Mouse (Mus musculus) hindbrain, embryonic 12.5 days (tissue): ENCODE measurements around the gene Med24. TPM values are rescaled to one million over a fixed set of nuclear protein-coding genes. Genes with fewer than 3 reads are reported as not detected.

Experiments
- ATAC-seq: fragments of 200-750 bp; cut with Nextera tagmentation; 2 replicates; pipeline ENCODE4 v1.8.0; 2017; ENCODE audit warnings: moderate TSS enrichment; ENCODE audit not compliant: low FRiP score
- H3K27ac ChIP-seq: fragments of 300-500 bp; sonication (generic); 2 replicates; pipeline ENCODE4 v1.5.1; 2016; ENCODE audit warnings: mild to moderate bottlenecking
- H3K27me3 ChIP-seq: fragments of 300-500 bp; sonication (generic); 2 replicates; pipeline ENCODE4 v1.6.1; 2016; ENCODE audit warnings: mild to moderate bottlenecking
- H3K36me3 ChIP-seq: fragments of 300-500 bp; sonication (generic); 2 replicates; pipeline ENCODE4 v1.6.1; 2016; ENCODE audit warnings: mild to moderate bottlenecking
- H3K4me1 ChIP-seq: fragments of 300-500 bp; sonication (generic); 2 replicates; pipeline ENCODE4 v1.6.1; 2016
- H3K4me2 ChIP-seq: fragments of 300-500 bp; sonication (generic); replicated peaks from 2 replicates; pipeline ENCODE4 v1.6.1; 2016; ENCODE audit warnings: mild to moderate bottlenecking
- H3K4me3 ChIP-seq: fragments of 300-500 bp; sonication (generic); 2 replicates; pipeline ENCODE4 v1.5.1; 2016; ENCODE audit warnings: mild to moderate bottlenecking
- H3K9ac ChIP-seq: fragments of 300-500 bp; sonication (generic); 2 replicates; pipeline ENCODE4 v1.6.1; 2016; ENCODE audit warnings: mild to moderate bottlenecking, moderate library complexity
- H3K9me3 ChIP-seq: fragments of 300-500 bp; sonication (generic); replicated peaks from 2 replicates; pipeline ENCODE4 v1.6.1; 2016; ENCODE audit warnings: mild to moderate bottlenecking
- WGBS: fragments of 180-500 bp; shearing (Covaris S2); methylation state at CpG from one replicate; pipeline ENCODE4 v1.1.7; 2016; 5-methylcytosine and 5-hydroxymethylcytosine counted together
- polyA plus RNA-seq: library from polyadenylated mRNA; unstranded; fragments of >200 nt; fragmentation: Nextera tagmentation; extraction: Ambion mirVana; gene quantifications from 2 replicates; pipeline ENCODE4 v1.2.1, GENCODE M21; 2016

Gene Med24
- polyA plus RNA-seq, 1 experiment from 2014 or later: 85.0 TPM

DNA sequence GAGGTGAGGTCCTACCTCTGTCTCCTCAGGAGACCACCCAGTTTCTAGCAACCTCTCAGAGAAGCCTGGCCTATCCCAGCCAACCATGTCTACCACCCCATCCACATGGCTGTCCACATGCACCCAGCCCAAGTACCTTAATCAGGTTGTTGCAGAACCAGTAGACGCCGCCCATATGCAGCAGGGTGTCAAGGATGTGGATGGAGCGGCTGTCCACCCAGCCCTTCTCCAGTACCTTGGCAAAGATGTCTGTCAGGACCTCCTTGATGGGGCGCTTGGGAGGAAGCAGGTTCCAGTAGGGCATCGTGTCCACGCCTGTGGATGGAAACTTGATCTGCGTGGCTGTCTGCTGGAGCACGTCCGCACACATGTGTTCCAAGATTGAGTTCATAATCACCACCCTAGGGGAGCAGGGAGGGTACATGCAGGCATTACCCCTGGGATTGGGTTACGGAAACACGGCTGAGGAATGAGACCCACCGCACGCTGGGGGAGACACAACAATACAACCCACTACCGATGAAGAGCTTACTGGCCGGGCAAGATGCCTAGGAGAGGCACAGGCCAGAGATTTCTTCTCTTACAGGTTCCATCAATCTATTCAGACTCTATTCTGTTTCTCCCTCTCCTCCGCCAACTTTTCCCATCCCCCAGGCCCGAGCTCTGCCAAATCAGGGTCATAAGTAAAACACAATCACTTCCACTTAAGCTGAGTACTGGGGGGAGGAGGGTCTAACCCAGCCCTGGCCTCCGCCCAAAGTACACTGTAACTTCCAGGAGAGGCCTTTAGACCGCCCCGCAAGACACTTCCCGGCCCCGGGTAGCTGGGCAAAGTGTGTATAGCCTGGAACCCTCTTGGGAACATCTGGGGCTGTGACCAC lies 21.6 kb downstream of the Med24 start:
- Histone ChIP-seq H3K36me3 (peaks cover 81% of the 10 kb centered on the region), H3K4me2 (no peak overlapping the region), H3K9ac (no peak overlapping the region), H3K27me3 (no peaks in the 10 kb centered on the region), H3K27ac (no peak overlapping the region), H3K4me3 (no peak overlapping the region), H3K9me3 (no peaks in the 10 kb centered on the region), H3K4me1 (peaks cover 6% of the 10 kb centered on the region)
- 88% methylated on average over 22 of the region's 22 CpGs for WGBS
- no peak for ATAC-seq

DNA sequence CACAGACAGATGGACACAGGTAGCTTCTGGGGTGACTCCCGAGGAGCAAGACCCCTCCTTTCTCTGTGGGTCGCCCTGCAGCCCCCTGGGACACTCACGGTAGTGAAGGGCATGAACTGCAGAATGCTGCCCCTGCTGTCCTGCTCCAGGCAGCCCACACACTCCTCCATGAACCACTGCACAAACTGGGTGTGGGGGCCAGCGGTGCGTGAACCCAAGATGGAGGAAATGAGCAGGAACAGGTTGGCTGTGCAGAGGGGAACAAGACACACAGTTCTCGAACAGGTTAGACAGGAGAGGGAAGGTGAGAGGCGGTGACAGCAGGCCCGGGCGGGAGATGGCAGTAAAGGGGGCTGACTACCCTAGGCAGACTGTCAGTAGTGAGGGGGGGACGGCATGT lies 24.2 kb downstream of the Med24 start:
- no peak overlapping the region for H3K27ac ChIP-seq
- peaks cover 6% of the 10 kb centered on the region for H3K4me1 ChIP-seq
- no peak for ATAC-seq
- 92% methylated on average over 10 of the region's 10 CpGs for WGBS
- H3K4me2 ChIP-seq: no peak overlapping the region
- H3K4me3 ChIP-seq: no peak overlapping the region
- no peaks in the 10 kb centered on the region for H3K9me3 ChIP-seq
- no peak overlapping the region for H3K9ac ChIP-seq
- no peaks in the 10 kb centered on the region for H3K27me3 ChIP-seq
- peaks cover 63% of the 10 kb centered on the region for H3K36me3 ChIP-seq

DNA sequence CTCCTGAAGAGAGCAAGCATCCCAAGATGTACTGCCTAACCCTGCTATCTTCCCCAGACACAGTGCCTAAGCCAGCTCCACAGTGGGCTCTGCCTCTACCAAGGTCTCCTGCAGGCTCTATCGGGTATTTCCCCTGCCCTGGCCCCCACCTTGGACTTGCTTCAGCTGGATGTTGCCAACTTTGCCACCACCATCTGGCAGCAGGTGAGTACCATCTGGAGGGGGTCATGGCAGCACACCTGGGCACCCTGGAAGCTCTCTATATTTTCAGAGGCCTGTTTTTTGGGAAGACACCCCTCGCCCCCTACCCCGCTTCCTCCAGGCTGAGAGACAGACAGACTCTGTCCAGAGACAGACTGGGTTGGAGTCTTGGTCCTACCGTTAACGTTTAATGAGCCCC lies 26.9 kb downstream of the Med24 start:
- H3K9me3 ChIP-seq: no peaks in the 10 kb centered on the region
- H3K4me3 ChIP-seq: no peak overlapping the region
- H3K27me3 ChIP-seq: no peaks in the 10 kb centered on the region
- ATAC-seq: no peak
- no peak overlapping the region for H3K4me2 ChIP-seq
- WGBS: 83% methylated on average over 5 of the region's 5 CpGs
- H3K4me1 ChIP-seq: no peaks in the 10 kb centered on the region; the same call in 1 of the 2 replicates
- peaks cover 36% of the 10 kb centered on the region for H3K36me3 ChIP-seq
- H3K27ac ChIP-seq: no peak overlapping the region
- no peak overlapping the region for H3K9ac ChIP-seq

DNA sequence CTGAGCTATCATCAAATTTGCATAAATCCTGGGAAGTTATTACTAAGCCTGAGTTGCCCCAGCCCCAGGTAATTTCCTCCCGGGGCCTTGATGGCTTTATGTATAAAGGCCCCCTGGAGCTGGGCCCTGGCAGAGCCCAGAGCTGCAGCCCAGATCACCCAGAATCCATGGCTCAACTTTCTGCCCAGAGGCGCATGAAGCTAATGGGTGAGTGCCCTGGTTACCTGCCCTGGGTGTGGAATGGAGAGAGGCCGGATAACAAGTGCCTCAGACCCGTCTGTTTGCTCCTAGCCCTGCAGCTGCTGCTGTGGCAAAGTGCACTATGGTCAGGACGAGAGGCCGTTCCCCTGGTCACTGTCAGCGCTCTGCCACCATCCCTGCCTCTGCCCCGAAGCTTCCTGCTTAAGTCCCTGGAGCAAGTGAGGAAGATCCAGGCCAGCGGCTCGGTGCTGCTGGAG lies 28.0 kb downstream of the Med24 start, which contains the start of gene Csf3:
Gene Csf3 (plus strand): TSS at position 51 of the 458 bp plus-strand sequence.
- H3K9me3 ChIP-seq: no peaks in the 10 kb centered on the region
- no peaks in the 10 kb centered on the region; the same call in 1 of the 2 replicates for H3K4me1 ChIP-seq
- H3K36me3 ChIP-seq: peaks cover 31% of the 10 kb centered on the region
- H3K27me3 ChIP-seq: no peaks in the 10 kb centered on the region
- H3K4me2 ChIP-seq: no peak within 1 kb of the TSS
- no peak within 1 kb of the TSS for H3K4me3 ChIP-seq
- H3K27ac ChIP-seq: no peak within 1 kb of the TSS
- H3K9ac ChIP-seq: no peak within 1 kb of the TSS
- ATAC-seq: no peak
- 43% methylated on average over 10 of the region's 10 CpGs for WGBS

DNA sequence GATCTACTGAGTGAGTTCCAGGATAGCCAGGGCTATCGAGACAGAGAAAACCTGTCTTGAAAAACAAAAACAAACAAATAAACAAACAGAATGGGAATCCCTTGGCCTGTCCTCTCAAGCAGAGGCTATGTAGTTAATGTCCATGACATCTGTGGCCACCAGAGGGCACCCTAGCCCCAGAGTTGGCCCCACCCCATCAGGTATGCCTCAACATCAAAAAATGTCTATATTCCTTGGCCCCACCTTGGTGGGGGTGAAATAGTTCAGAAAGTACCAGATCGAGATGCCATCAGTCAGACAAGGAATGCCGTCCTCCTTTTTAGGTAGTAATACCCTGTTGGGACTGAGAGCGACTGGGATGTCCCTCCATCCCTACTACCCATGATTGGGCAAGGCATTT lies 29.3 kb downstream of the Med24 start:
- H3K36me3 ChIP-seq: peaks cover 31% of the 10 kb centered on the region
- no peak overlapping the region for H3K27ac ChIP-seq
- no peak overlapping the region for H3K9ac ChIP-seq
- no peak overlapping the region for H3K4me3 ChIP-seq
- H3K4me2 ChIP-seq: no peak overlapping the region
- ATAC-seq: 0 out of 2 replicates have a peak, but pooled peaks have one; percentile 46
- WGBS: 41% methylated on average over 4 of the region's 4 CpGs
- H3K4me1 ChIP-seq: no peaks in the 10 kb centered on the region; the same call in 1 of the 2 replicates
- H3K27me3 ChIP-seq: no peaks in the 10 kb centered on the region
- H3K9me3 ChIP-seq: no peaks in the 10 kb centered on the region

DNA sequence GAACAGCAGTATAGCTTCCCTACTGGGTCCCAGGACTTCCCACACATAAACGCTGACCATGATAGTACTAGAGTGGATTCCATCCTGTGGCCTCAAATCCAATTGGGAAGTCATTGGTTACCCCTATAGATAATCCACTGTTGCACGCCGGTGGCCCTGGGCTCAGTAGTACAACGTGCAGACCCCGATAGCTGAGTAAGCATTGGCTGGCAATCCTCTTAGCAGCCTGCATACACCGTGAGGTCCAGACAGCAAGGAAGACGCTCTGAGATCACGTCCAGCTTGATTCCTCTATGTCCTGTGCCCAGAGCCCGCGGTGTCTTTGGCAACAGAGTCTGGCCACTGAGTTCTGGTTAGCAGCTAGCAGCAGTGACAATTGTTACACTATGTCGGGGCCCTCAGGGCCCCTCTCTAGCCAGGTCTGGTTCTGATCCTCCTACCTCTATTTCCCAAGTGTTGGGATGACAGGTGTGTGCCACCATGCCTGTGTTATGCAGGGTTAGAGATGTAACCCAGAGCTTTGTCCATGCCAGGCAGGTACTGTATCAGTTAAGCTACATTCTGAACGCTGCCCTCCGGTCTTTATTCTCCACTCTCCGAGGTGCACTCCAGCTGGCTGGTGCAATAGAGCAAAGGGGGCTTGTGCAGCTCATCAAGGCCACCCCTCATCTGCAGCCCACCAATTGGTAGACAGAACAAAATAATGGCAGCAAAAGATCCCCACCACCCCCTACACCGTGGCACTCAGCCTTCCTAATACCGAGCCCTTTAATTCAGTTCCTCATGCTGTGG lies 30.2 kb downstream of the Med24 start:
- Histone ChIP-seq H3K4me2 (no peak overlapping the region), H3K36me3 (peaks cover 31% of the 10 kb centered on the region), H3K27me3 (no peaks in the 10 kb centered on the region), H3K4me1 (no peaks in the 10 kb centered on the region; the same call in 1 of the 2 replicates), H3K4me3 (no peak overlapping the region), H3K27ac (0 out of 2 replicates have a peak overlapping the region, but pooled peaks have one; percentile 17), H3K9me3 (no peaks in the 10 kb centered on the region), H3K9ac (0 out of 2 replicates have a peak overlapping the region, but pooled peaks have one; percentile 13)
- WGBS: 82% methylated on average over 16 of the region's 16 CpGs
- ATAC-seq: no peak

DNA sequence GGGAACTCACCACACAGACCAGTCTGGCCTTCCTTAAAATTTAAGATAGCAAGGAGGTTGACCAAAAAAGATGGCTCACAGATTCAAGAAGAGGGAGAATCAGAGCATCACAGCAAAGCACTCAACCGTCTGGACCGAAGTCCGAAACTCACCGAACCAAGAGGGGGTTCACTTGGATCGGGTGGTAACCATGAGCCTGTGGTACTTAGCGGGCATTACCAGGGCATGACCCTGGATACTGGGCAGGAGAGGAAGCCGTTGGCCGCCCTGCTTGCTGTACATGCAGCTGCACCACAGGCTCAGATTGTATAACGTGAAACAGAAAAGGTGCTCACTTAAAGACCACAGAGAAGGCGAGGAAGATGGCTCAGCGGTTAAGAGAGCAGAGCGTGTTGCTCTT lies 32.0 kb downstream of the Med24 start:
- Histone ChIP-seq H3K9me3 (no peaks in the 10 kb centered on the region), H3K36me3 (peaks cover 47% of the 10 kb centered on the region), H3K9ac (no peak overlapping the region), H3K4me3 (no peak overlapping the region), H3K27me3 (no peaks in the 10 kb centered on the region), H3K4me1 (no peaks in the 10 kb centered on the region; the same call in 1 of the 2 replicates), H3K27ac (no peak overlapping the region; the same call in 1 of the 2 replicates), H3K4me2 (no peak overlapping the region)
- WGBS: 92% methylated on average over 12 of the region's 12 CpGs
- no peak for ATAC-seq

DNA sequence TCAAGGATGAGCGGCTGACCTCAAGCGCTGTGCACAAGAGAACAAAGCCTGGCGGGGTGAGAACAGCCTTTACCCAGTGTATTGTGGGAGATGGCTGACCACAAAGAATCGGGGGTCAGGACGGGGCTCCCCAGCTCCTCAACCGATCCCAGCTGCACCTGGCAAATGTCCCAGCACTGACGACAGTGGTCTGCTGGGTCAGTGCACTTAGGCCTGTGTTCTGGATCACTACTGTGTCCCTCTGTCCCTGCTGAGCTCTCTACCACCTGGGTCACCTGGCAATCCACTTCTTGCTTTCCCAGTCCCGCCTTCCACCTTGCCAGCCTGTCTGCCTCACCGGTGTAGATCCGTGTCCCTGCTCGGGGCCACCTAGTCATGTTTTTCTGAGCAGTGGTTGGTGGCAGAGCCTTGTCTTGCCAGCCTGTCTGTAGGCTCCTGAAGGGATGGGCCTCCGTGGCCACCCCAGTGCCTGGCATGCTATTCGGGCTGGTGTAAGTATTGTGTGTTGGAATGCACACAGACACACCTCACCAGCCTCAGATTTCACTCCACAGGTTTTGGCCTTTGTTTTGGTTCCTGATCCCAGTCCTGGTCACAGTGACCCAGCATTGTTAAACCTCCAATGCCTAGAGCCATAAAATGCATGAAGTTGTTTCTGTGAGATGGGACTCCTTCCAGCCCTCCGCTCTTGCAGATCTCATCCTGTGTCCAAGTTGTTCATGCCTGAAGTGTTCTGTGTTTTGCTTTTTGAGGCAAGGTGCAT lies 32.6 kb downstream of the Med24 start:
- Histone ChIP-seq H3K27me3 (no peaks in the 10 kb centered on the region), H3K4me2 (no peak overlapping the region), H3K27ac (no peak overlapping the region; the same call in 1 of the 2 replicates), H3K9me3 (no peaks in the 10 kb centered on the region), H3K36me3 (peaks cover 53% of the 10 kb centered on the region), H3K9ac (no peak overlapping the region), H3K4me3 (no peak overlapping the region), H3K4me1 (no peaks in the 10 kb centered on the region; the same call in 1 of the 2 replicates)
- 86% methylated on average over 14 of the region's 14 CpGs for WGBS
- no peak for ATAC-seq

DNA sequence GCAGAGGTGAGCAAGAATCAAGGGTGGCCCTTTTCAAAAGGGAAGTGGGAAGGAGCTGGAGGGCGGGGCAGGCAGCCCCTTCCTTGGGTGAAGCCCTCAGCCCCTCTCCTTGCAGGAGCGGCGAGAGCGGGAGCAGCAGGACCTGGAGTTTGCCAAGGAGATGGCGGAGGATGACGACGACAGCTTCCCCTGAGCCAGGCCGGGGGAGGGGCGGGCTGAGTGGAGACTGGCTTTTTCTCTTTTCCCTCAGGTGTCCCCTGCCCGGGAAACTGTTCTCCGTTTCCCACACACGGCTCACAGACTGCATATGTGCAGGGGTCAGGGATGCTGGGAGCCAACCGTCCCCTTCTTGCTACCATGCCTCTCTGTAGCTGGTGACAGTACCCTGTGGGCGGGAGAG lies 33.8 kb downstream of the Med24 start:
- H3K9ac ChIP-seq: no peak overlapping the region
- H3K4me2 ChIP-seq: no peak overlapping the region
- no peaks in the 10 kb centered on the region for H3K27me3 ChIP-seq
- H3K4me1 ChIP-seq: no peaks in the 10 kb centered on the region; the same call in 1 of the 2 replicates
- no peak overlapping the region for H3K4me3 ChIP-seq
- H3K27ac ChIP-seq: no peak overlapping the region
- H3K9me3 ChIP-seq: no peaks in the 10 kb centered on the region
- peaks cover 65% of the 10 kb centered on the region for H3K36me3 ChIP-seq
- no peak for ATAC-seq
- 76% methylated on average over 14 of the region's 14 CpGs for WGBS

DNA sequence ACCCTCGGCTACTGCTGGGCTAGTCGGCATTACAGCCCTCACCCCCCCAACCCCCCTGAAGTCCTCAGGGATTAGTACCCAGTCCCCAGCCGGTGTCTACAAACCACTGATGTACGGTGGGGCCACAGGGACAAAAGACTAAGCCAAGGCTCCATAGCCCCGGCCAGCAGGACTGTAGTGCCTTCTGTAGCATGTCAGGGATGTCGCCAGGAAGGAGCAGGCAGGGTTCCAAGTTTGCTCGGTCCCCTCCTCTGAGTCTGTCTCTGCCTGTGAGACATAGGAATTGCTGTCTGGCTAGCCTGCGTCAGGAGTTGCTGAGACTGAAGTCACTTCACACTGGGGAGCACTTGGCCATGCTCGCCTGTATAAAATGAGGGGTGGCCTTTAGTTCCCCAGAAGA lies 34.9 kb downstream of the Med24 start:
- ATAC-seq: no peak
- H3K4me2 ChIP-seq: no peak overlapping the region
- no peaks in the 10 kb centered on the region for H3K4me1 ChIP-seq
- 0 out of 2 replicates have a peak overlapping the region, but pooled peaks have one; percentile 2 for H3K27ac ChIP-seq
- no peaks in the 10 kb centered on the region for H3K9me3 ChIP-seq
- peaks cover 76% of the 10 kb centered on the region for H3K36me3 ChIP-seq
- H3K4me3 ChIP-seq: no peak overlapping the region
- WGBS: 89% methylated on average over 9 of the region's 9 CpGs
- no peak overlapping the region for H3K9ac ChIP-seq
- H3K27me3 ChIP-seq: no peaks in the 10 kb centered on the region

DNA sequence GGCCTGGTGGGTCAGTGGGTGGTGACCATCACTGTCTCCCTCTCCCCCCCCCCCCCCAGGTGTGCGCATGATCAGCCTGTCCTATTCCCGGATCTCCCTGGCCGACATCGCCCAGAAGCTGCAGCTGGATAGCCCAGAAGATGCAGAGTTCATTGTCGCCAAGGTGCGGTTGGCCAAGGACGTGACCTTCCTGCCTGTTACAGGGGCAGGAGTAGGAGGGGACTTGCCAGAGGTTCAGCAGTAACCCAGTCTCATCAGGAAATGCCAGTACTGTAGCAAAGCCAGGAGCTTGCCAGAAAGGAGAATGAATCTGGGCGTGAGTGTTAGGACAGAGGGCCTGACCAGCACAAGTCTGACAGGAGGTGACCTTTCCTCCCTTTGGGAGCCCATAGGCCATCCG lies 35.5 kb downstream of the Med24 start:
- Histone ChIP-seq H3K9ac (no peak overlapping the region), H3K27me3 (no peaks in the 10 kb centered on the region), H3K9me3 (no peaks in the 10 kb centered on the region), H3K27ac (0 out of 2 replicates have a peak overlapping the region, but pooled peaks have one; percentile 2), H3K4me2 (no peak overlapping the region), H3K36me3 (peaks cover 76% of the 10 kb centered on the region), H3K4me1 (no peaks in the 10 kb centered on the region), H3K4me3 (no peak overlapping the region)
- WGBS: 96% methylated on average over 9 of the region's 9 CpGs
- ATAC-seq: no peak
